Mouse (Mus musculus) T-cell, adult 2 months (primary cell): ENCODE data around the gene Rbm28.
A peak's percentile ranks its signal among the peaks of the same experiment; 100 is the strongest.
"Not testable (repeated sequence)": the region's sequence is repeated elsewhere in the genome, so short reads cannot be mapped to it uniquely, and the experiment has no call there.

ENCODE experiments used
- DNase-seq: peaks from one replicate; pipeline ENCODE4 v3.0.0; 2022; ENCODE audit warnings: low spot score

Gene Rbm28

GRCm38 (mm10) chr6:29193961-29194750 lies 29.4 kb upstream of the Rbm28 start:
- no peak for DNase-seq

GRCm38 (mm10) chr6:29187936-29188335 lies 23.1 kb upstream of the Rbm28 start:
- DNase-seq: no peak

GRCm38 (mm10) chr6:29179843-29180242 lies 15.0 kb upstream of the Rbm28 start:
- DNase-seq: no peak

GRCm38 (mm10) chr6:29178888-29179658 lies 14.3 kb upstream of the Rbm28 start, which contains the start of gene Prrt4:
Gene Prrt4 (minus strand): TSS chr6:29179584.
- peak; percentile 34 for DNase-seq

- no peak for DNase-seq
Observed at GRCm38 (mm10) chr6:29177901-29178879, 13.4 kb upstream of the Rbm28 start.

- DNase-seq: no peak
Observed at GRCm38 (mm10) chr6:29175113-29175512, 10.3 kb upstream of the Rbm28 start.

GRCm38 (mm10) chr6:29174368-29174767 lies 9.6 kb upstream of the Rbm28 start:
- DNase-seq: no peak

- DNase-seq: peak; percentile 66
Observed at GRCm38 (mm10) chr6:29170952-29171388, 6.2 kb upstream of the Rbm28 start.

GRCm38 (mm10) chr6:29170063-29170921 lies 5.5 kb upstream of the Rbm28 start:
- peak; percentile 84 for DNase-seq

GRCm38 (mm10) chr6:29169675-29170062 lies 4.9 kb upstream of the Rbm28 start:
- no peak for DNase-seq

- no peak for DNase-seq
Observed at GRCm38 (mm10) chr6:29168871-29169270, 4.1 kb upstream of the Rbm28 start.

GRCm38 (mm10) chr6:29166196-29166595 lies 1.4 kb upstream of the Rbm28 start:
- DNase-seq: peak; percentile 58

GRCm38 (mm10) chr6:29161291-29161690 lies 3.5 kb downstream of the Rbm28 start:
- not testable (repeated sequence) for DNase-seq

GRCm38 (mm10) chr6:29160786-29161185 lies 4.0 kb downstream of the Rbm28 start:
- DNase-seq: no peak

GRCm38 (mm10) chr6:29156326-29156725 lies 8.5 kb downstream of the Rbm28 start:
- DNase-seq: no peak

GRCm38 (mm10) chr6:29150001-29150400 lies 14.8 kb downstream of the Rbm28 start:
- DNase-seq: no peak

GRCm38 (mm10) chr6:29147407-29148010 lies 17.3 kb downstream of the Rbm28 start:
- DNase-seq: no peak

- DNase-seq: no peak
Observed at GRCm38 (mm10) chr6:29146641-29147040, 18.2 kb downstream of the Rbm28 start.

- no peak for DNase-seq
Observed at GRCm38 (mm10) chr6:29145456-29146307, 19.1 kb downstream of the Rbm28 start.

- no peak for DNase-seq
Observed at GRCm38 (mm10) chr6:29144971-29145370, 19.8 kb downstream of the Rbm28 start.
